Mouse (Mus musculus): ENCODE data around the gene Sema6d.

Gene Sema6d

GRCm38 (mm10) chr2:124651146-124651545, 561.4 kb downstream of the Sema6d start:
- DNase-seq (ENCODE audit: low read depth): no peak

- DNase-seq (ENCODE audit: low read depth): no peak
Measured at GRCm38 (mm10) chr2:124653161-124653560, 563.4 kb downstream of the Sema6d start.

- DNase-seq (ENCODE audit: low read depth): no peak
Measured at GRCm38 (mm10) chr2:124657358-124657757, 567.6 kb downstream of the Sema6d start.

GRCm38 (mm10) chr2:124658374-124658773, 568.6 kb downstream of the Sema6d start:
- DNase-seq (ENCODE audit: low read depth): no peak

GRCm38 (mm10) chr2:124659601-124660000, 569.8 kb downstream of the Sema6d start:
- no peak for DNase-seq (ENCODE audit: low read depth)

GRCm38 (mm10) chr2:124660686-124661085, 570.9 kb downstream of the Sema6d start:
- DNase-seq (ENCODE audit: low read depth): no peak

- no peak for DNase-seq (ENCODE audit: low read depth)
Measured at GRCm38 (mm10) chr2:124661316-124661715, 571.5 kb downstream of the Sema6d start.

- DNase-seq (ENCODE audit: low read depth): no peak
Measured at GRCm38 (mm10) chr2:124662257-124662656, 572.5 kb downstream of the Sema6d start.

- no peak for DNase-seq (ENCODE audit: low read depth)
Measured at GRCm38 (mm10) chr2:124664191-124664590, 574.4 kb downstream of the Sema6d start.

GRCm38 (mm10) chr2:124668431-124668830, 578.7 kb downstream of the Sema6d start:
- DNase-seq (ENCODE audit: low read depth): no peak

- no peak for DNase-seq (ENCODE audit: low read depth)
Measured at GRCm38 (mm10) chr2:124673117-124673516, 583.3 kb downstream of the Sema6d start.

- no peak for DNase-seq (ENCODE audit: low read depth)
Measured at GRCm38 (mm10) chr2:124684481-124684901, 594.7 kb downstream of the Sema6d start.

- DNase-seq (ENCODE audit: low read depth): no peak
Measured at GRCm38 (mm10) chr2:124690372-124690771, 600.6 kb downstream of the Sema6d start.

GRCm38 (mm10) chr2:124702621-124703020, 612.9 kb downstream of the Sema6d start:
- no peak for DNase-seq (ENCODE audit: low read depth)

GRCm38 (mm10) chr2:124704922-124705321, 615.2 kb downstream of the Sema6d start:
- DNase-seq (ENCODE audit: low read depth): no peak

- no peak for DNase-seq (ENCODE audit: low read depth)
Measured at GRCm38 (mm10) chr2:124705806-124706205, 616.0 kb downstream of the Sema6d start.

- DNase-seq (ENCODE audit: low read depth): no peak
Measured at GRCm38 (mm10) chr2:124706896-124707295, 617.1 kb downstream of the Sema6d start.
